Mouse (Mus musculus): ENCODE measurements around the gene Arhgap36. TPM values are rescaled to one million over a fixed set of nuclear protein-coding genes. Genes with fewer than 3 reads are reported as not detected.

The Arhgap36 gene
- polyA plus RNA-seq (2015; fragmentation: Nextera tagmentation; extraction: Ambion mirVana), result 2.5 and 3.6 TPM in 2 replicates

DNA sequence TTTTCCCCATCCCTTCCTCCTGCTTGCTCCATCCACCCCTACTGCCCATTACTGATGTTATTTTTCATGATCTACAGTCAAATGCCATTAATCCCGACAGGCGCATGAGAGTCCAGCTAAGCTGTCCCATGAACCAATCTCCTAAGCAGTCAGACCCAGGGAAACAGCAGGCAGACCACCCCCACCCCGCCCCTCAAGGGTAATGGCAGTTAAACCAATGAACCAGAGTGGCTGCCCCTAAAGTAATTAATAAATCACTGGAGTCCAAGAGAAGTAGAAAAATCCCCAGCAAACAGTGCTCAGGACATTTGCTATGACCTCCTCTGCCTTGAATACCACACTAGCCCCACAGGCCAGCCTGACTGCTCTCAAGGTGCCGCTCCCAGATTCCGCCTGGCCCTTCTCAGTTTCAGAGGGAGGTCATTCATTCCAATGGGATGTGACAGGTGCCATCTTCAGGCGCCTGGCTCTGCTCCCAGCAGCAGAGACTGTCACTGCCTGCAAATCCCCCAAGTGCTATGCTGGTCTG is at the start of gene Arhgap36:
Gene Arhgap36, plus strand, starts transcription at position 504 of the 529 bp plus-strand sequence.
- Histone ChIP-seq H3K4me1 (no peaks in the 10 kb centered on the region), H3K4me2 (no peak within 1 kb of the TSS), H3K27ac (no peak within 1 kb of the TSS), H3K9ac (no peak within 1 kb of the TSS), H3K27me3 (replicated peaks) (no peaks in the 10 kb centered on the region), H3K9me3 (no peaks in the 10 kb centered on the region), H3K36me3 (no peaks in the 10 kb centered on the region), H3K4me3 (replicated peaks) (no peak within 1 kb of the TSS)
- no peak for ATAC-seq (ENCODE audit: insufficient read depth, low FRiP score, low read depth)
- 53% methylated on average over 6 of the region's 6 CpGs for WGBS

DNA sequence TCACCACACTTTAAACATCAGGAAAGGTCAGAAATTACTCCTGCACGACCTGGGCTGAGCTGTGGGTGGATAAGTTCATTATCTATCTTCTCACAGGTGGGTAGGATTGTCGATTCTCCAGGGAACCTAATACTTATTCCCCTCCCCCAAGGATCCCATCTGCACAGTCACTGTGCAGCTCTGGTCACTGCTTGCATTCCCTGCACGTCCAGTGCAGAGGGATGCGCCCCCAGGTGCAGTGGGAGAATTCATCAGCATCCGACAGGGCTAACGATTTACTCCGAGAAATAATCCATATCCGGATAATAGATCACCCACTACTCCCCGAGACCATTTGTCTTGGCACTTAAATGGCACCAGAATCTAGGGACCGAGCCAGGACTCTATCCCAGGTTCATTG is 6.0 kb upstream of the Arhgap36 start:
- H3K27me3 ChIP-seq (replicated peaks), result no peaks in the 10 kb centered on the region
- no peak overlapping the region for H3K27ac ChIP-seq
- H3K9me3 ChIP-seq, result no peaks in the 10 kb centered on the region
- no peak for ATAC-seq (ENCODE audit: insufficient read depth, low FRiP score, low read depth)
- 52% methylated on average over 10 of the region's 10 CpGs for WGBS
- H3K4me3 ChIP-seq (replicated peaks), result no peak overlapping the region
- H3K4me1 ChIP-seq, result no peaks in the 10 kb centered on the region
- no peaks in the 10 kb centered on the region for H3K36me3 ChIP-seq
- no peak overlapping the region for H3K4me2 ChIP-seq
- no peak overlapping the region for H3K9ac ChIP-seq

DNA sequence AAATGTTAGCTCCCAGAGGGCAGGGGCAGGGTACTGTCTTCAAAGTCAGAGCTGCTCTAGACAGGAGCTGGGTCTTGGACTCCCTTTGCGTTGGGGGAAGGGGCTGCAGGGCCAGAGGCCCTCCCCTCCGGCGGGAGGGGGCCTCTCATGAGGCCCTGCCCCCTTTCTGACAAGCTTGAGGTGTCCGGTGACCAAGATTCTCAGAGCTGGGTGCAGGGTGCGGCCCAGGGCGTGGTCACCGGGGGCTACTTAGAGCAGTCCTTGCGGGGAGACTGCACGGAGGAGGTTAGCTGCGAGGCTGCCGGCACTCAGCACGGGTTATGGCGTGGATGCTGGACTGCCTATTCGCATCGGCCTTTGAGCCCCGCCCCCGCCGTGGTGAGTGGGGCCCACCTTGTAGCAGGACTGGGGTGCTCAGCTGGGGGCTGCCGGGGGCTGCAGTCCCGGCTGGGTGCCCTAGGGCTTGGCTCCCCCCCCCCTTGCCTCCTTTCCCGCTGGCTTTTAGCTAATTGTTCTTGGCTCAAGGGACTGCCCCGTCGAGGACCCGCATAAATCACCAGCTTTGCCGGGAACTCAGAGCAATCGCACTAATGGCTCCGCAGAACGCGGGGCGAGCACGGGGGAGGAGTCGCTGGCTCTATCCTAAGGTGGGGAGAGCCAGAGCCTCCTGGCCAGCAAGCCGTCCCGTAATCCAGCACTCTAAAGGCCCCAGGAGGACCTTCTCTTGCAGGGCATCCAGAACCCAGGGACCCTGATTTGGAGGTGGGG is 6.7 kb downstream of the Arhgap36 start:
- Histone ChIP-seq H3K27ac (no peak overlapping the region), H3K9ac (no peak overlapping the region), H3K4me3 (replicated peaks) (peak overlapping the region; percentile 36), H3K27me3 (replicated peaks) (no peaks in the 10 kb centered on the region), H3K9me3 (no peaks in the 10 kb centered on the region), H3K4me2 (peak overlapping the region; percentile 59), H3K36me3 (no peaks in the 10 kb centered on the region), H3K4me1 (no peaks in the 10 kb centered on the region)
- 0 out of 2 replicates have a peak, but pooled peaks have one; percentile 56 for ATAC-seq (ENCODE audit: insufficient read depth, low FRiP score, low read depth)
- 19% methylated on average over 30 of the region's 34 CpGs for WGBS

GRCm38 (mm10) chrX:49479968-49480809 is 16.4 kb downstream of the Arhgap36 start:
- Histone ChIP-seq H3K36me3 (no peaks in the 10 kb centered on the region), H3K27me3 (replicated peaks) (0 out of 2 replicates have a peak, but pooled peaks cover 6% of the 10 kb centered on the region), H3K9ac (no peak overlapping the region), H3K27ac (no peak overlapping the region), H3K4me3 (replicated peaks) (peak overlapping the region; percentile 31), H3K4me1 (no peaks in the 10 kb centered on the region), H3K9me3 (no peaks in the 10 kb centered on the region), H3K4me2 (peak overlapping the region; percentile 62)
- 32% methylated on average over 25 of the region's 29 CpGs for WGBS
- peak; percentile 47; the same call in 1 of the 2 replicates for ATAC-seq (ENCODE audit: insufficient read depth, low FRiP score, low read depth)

GRCm38 (mm10) chrX:49480846-49481245 is 17.1 kb downstream of the Arhgap36 start:
- Histone ChIP-seq H3K9ac (no peak overlapping the region), H3K27ac (no peak overlapping the region), H3K4me1 (no peaks in the 10 kb centered on the region), H3K36me3 (no peaks in the 10 kb centered on the region), H3K9me3 (no peaks in the 10 kb centered on the region), H3K4me3 (replicated peaks) (peak overlapping the region; percentile 31), H3K27me3 (replicated peaks) (0 out of 2 replicates have a peak, but pooled peaks cover 6% of the 10 kb centered on the region), H3K4me2 (peak overlapping the region; percentile 62)
- 8% methylated on average over 12 of the region's 12 CpGs for WGBS
- ATAC-seq (ENCODE audit: insufficient read depth, low FRiP score, low read depth), result no peak

DNA sequence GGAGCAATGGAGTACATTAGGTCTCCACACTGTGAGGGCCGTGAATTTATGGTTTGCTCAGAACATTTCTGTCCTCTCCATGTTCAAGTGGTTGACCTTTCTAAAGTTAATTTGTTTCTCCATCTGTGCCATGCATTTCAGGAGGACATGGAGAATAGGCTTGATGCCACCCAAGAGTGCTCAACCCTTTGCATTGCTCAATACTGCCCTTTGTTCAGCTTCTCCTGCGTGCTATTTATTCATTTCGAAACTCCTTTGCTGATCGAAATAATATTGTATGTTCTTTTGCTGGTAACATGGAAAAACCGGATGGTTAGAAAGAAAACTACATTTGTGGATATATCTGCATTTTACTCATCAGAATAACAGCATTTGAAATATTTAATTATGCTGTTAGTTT is 25.4 kb downstream of the Arhgap36 start:
- no peak for ATAC-seq (ENCODE audit: insufficient read depth, low FRiP score, low read depth)
- Histone ChIP-seq H3K27me3 (replicated peaks) (peaks cover 17% of the 10 kb centered on the region), H3K4me3 (replicated peaks) (no peak overlapping the region), H3K9me3 (no peaks in the 10 kb centered on the region), H3K4me1 (no peaks in the 10 kb centered on the region), H3K9ac (no peak overlapping the region), H3K27ac (no peak overlapping the region), H3K4me2 (no peak overlapping the region), H3K36me3 (no peaks in the 10 kb centered on the region)
- WGBS, result 80% methylated on average over 5 of the region's 5 CpGs

- no peak overlapping the region for H3K9ac ChIP-seq
- H3K9me3 ChIP-seq, result no peaks in the 10 kb centered on the region
- peak overlapping the region; percentile 25 for H3K4me3 ChIP-seq (replicated peaks)
- H3K27me3 ChIP-seq (replicated peaks), result peaks cover 25% of the 10 kb centered on the region
- no peaks in the 10 kb centered on the region for H3K4me1 ChIP-seq
- ATAC-seq (ENCODE audit: insufficient read depth, low FRiP score, low read depth), result no peak
- H3K36me3 ChIP-seq, result no peaks in the 10 kb centered on the region
- H3K4me2 ChIP-seq, result peak overlapping the region; percentile 53
- H3K27ac ChIP-seq, result no peak overlapping the region
- 18% methylated on average over 46 of the region's 46 CpGs for WGBS
Observed at GRCm38 (mm10) chrX:49493739-49494449, 30.1 kb downstream of the Arhgap36 start.

Other genes with a start within 250 kb of the Arhgap36 start
- 7.0 and 8.8 TPM in 2 replicates for gene Enox2, start 175.7 kb upstream of the Arhgap36 start, polyA plus RNA-seq (2015; fragmentation: Nextera tagmentation; extraction: Ambion mirVana)
- not detected in 2 replicates for gene Olfr1320, start 208.4 kb downstream of the Arhgap36 start, polyA plus RNA-seq (2015; fragmentation: Nextera tagmentation; extraction: Ambion mirVana)